Mouse (Mus musculus) left cerebral cortex, adult 18-20 months (tissue): Measurements from ENCODE around the gene Cst9. TPM values are rescaled to one million over a fixed set of nuclear protein-coding genes. Genes with fewer than 3 reads are reported as not detected.

Experiments
- DNase-seq, 2 experiments: peaks; one replicate each; pipeline ENCODE4 v3.0.0; 2021 to 2022; ENCODE audit warnings: low spot score in 2 of 2, mixed read lengths in 1 of 2
- total RNA-seq, 2 experiments: library from RNA; stranded (reverse); gene quantifications; 2 replicates each; pipeline ENCODE4 v1.2.3; 2021

Cst9 gene
- total RNA-seq, 2 experiments from 2014 or later, result not detected

DNA sequence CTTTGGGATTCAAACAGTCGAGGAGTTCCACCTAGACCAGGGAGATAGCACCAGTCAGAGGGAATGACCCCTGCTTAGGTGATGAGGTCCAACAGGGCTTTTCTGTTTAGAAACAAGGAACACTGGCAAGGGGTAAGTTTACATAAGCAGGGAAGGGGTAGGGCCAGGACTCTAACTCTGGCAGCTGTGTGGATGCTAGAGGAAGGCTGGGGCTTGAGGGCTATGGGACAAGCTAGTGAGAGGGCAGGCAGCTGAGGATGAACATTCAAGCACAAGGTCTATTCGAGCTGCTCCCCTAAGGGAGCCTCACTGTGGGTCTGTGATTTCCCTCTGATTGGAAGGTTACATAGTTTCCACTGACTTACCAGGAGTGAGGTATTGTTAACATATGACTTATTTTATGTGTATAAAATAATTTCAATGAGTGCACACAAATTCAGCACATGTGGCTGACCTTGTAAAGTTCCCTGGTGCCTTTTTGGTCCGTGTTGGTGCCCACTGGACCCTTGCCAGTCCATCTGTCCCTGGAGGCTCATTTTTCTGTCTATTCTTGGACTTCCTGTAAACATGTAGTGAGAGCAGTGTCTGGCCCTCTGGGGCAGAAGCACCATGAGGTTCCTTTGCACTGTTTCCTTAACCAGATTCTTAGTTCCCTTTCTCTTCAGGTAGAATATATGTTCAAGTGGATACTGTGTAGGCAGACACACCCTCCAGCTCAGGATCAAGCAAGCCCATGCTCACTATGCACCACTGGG lies 42.2 kb downstream of the Cst9 start:
- DNase-seq, result no peak

DNA sequence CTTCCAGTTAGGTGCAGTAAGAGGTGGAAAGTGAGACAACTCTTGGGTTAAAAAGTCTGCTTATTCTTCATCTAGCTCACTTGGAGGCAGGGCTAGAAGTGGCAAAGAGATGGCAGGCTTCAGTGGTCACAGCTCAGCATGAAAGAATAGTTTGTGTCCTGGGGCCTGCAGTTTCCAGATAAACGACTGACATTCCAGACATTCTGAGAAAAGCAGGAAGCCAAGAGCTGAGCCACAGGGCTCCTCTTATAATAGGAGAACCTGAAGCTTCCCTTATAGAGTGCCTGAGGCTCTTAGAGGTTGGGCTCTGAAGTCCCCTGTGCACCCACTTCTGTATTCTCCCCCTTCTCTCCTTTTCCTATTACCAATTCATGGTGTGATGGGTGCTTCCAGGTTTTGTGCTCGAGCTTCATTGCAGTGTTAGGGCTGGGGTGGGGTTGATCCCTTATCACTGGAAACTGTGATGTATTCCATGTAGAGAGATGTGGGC lies 43.7 kb downstream of the Cst9 start:
- DNase-seq, result no peak

DNA sequence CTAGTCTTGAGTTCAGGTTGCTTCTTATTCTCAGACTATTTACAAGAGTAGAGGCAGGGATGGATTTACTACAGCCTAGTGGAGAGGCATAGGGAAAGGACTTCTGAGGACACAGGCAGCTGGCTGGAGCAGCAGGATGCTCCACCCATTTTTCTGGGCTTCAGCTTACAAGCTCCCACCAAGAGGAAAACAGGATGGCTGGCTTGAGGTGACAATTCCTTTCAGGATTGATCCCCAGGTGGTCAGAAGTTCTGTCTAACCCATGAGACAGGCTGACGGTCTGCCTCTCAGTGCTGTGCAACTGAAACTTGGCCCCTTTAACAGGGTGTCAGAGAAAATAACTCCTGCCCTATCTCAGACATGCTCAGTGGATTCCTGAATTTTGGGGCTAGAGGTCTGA lies 44.3 kb downstream of the Cst9 start:
- no peak for DNase-seq

DNA sequence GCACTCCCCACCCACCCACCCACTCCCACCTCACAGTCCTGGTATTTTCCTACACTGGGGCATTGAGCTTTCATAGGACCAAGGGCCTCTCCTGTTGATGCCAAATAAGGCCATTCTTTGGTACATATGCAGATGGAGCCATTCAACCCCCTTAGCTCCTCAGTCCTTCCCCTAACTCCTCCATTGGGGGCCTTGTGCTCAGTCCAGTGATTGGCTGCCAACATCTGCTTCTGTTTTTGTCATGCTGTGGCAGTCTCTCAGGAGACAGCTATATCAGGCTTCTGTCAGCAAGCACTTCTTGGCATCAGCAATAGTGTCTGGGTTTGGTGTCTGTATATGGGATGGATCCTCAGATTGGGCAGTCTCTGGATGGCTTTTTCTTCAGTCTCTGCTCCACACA lies 49.8 kb downstream of the Cst9 start:
- DNase-seq, result no peak

Other genes with a start within 250 kb of the Cst9 start
- gene Nxt1, start 162.5 kb upstream of the Cst9 start, total RNA-seq, result 10 to 100 TPM; 12.9 to 15.9 TPM
- 10 to 100 TPM; 29.5 to 31.5 TPM for gene Gzf1, start 154.1 kb upstream of the Cst9 start, total RNA-seq
- gene Napb, start 102.7 kb upstream of the Cst9 start, total RNA-seq, result 100 to 1,000 TPM; 362 to 386 TPM
- gene Cstl1, start 84.8 kb upstream of the Cst9 start, total RNA-seq, result 1 to 10 TPM in 1 of 2 experiments, under 1 TPM in 1; 0.79 to 1.2 TPM
- not detected for gene Cst11, start 63.6 kb upstream of the Cst9 start, total RNA-seq
- not detected for gene 8030411F24Rik, start 53.1 kb upstream of the Cst9 start, total RNA-seq
- gene Cst12, start 45.8 kb upstream of the Cst9 start, total RNA-seq, result 1 to 10 TPM; 1.4 to 4.3 TPM
- not detected for gene Cst8, start 36.4 kb upstream of the Cst9 start, total RNA-seq
- not detected for gene Cst13, start 15.1 kb upstream of the Cst9 start, total RNA-seq
- gene 9230104L09Rik, start 29.9 kb downstream of the Cst9 start, total RNA-seq, result not detected
- 1,000 to 10,000 TPM; 2,004 to 2,127 TPM for gene Cst3, start 40.5 kb downstream of the Cst9 start, total RNA-seq
- not detected for gene Gm1330, start 168.1 kb downstream of the Cst9 start, total RNA-seq
- gene Gm10750, start 182.1 kb downstream of the Cst9 start, total RNA-seq, result not detected